Mouse (Mus musculus): Measurements from ENCODE around the gene Olfr1224-ps1.
"Not testable (repeated sequence)": the region's sequence is repeated elsewhere in the genome, so short reads cannot be mapped to it uniquely, and the experiment has no call there.

Olfr1224-ps1 gene

GRCm38 (mm10) chr2:89163991-89164390 lies at the start of gene Olfr1224-ps1:
Olfr1224-ps1 (minus strand) TSS chr2:89164091.
- DNase-seq (ENCODE audit: extremely low spot score, low spot score) = not testable (repeated sequence)

- no peak for DNase-seq (ENCODE audit: extremely low spot score, low spot score)
These were observed 36.1 kb upstream of the Olfr1224-ps1 start, which contains the start of gene Olfr1226 for GRCm38 (mm10) chr2:89199948-89200347. Olfr1226 (minus strand) TSS chr2:89200048.

- no peak for DNase-seq (ENCODE audit: extremely low spot score, low spot score)
These were observed 32.6 kb upstream of the Olfr1224-ps1 start for GRCm38 (mm10) chr2:89196325-89196982.

- DNase-seq (ENCODE audit: extremely low spot score, low spot score) = no peak
These were observed 10.7 kb upstream of the Olfr1224-ps1 start, which contains the start of gene Olfr1225 for GRCm38 (mm10) chr2:89174569-89174968. Olfr1225 (minus strand) TSS chr2:89174669.

GRCm38 (mm10) chr2:89164711-89165110 lies 820 bp upstream of the Olfr1224-ps1 start:
- DNase-seq (ENCODE audit: extremely low spot score, low spot score) = not testable (repeated sequence)

- no peak for DNase-seq (ENCODE audit: extremely low spot score, low spot score)
These were observed 12.4 kb downstream of the Olfr1224-ps1 start, which contains the start of gene Olfr1223 for GRCm38 (mm10) chr2:89151460-89151859. Olfr1223 (minus strand) TSS chr2:89151560.

GRCm38 (mm10) chr2:89132954-89133353 lies 30.9 kb downstream of the Olfr1224-ps1 start, which contains the start of gene Olfr1222:
Olfr1222 (minus strand) TSS chr2:89133054.
- DNase-seq (ENCODE audit: extremely low spot score, low spot score) = no peak

GRCm38 (mm10) chr2:89117183-89117582 lies 46.7 kb downstream of the Olfr1224-ps1 start, which contains the start of gene Olfr1221:
Olfr1221 (minus strand) TSS chr2:89117283.
- DNase-seq (ENCODE audit: extremely low spot score, low spot score) = no peak

- no peak for DNase-seq (ENCODE audit: extremely low spot score, low spot score)
These were observed 57.2 kb downstream of the Olfr1224-ps1 start, which contains the start of gene Olfr1220 for GRCm38 (mm10) chr2:89106735-89107134. Olfr1220 (minus strand) TSS chr2:89106835.

GRCm38 (mm10) chr2:89105651-89106050 lies 58.2 kb downstream of the Olfr1224-ps1 start:
- no peak for DNase-seq (ENCODE audit: extremely low spot score, low spot score)
